Mouse (Mus musculus) bone marrow, adult 2 months (tissue): ENCODE results near the gene Arrb2. TPM values are rescaled to one million over a fixed set of nuclear protein-coding genes. Genes with fewer than 3 reads are reported as not detected.
"Not testable (repeated sequence)": the region's sequence is repeated elsewhere in the genome, so short reads cannot be mapped to it uniquely, and the experiment has no call there.

Experiments
- H3K27ac ChIP-seq: fragments of 200-500 bp; 2 replicates; pipeline ENCODE4 v1.5.1; 2012; ENCODE audit warnings: low read depth, mild to moderate bottlenecking, control low read depth, inconsistent platforms, low read length; ENCODE audit not compliant: control insufficient read depth, poor library complexity, insufficient read depth
- H3K4me1 ChIP-seq: fragments of 200-500 bp; 2 replicates; pipeline ENCODE4 v1.6.1; 2011; ENCODE audit warnings: low read length; ENCODE audit not compliant: control insufficient read depth, insufficient read depth
- H3K4me3 ChIP-seq: fragments of 200-500 bp; replicated peaks from 2 replicates; pipeline ENCODE3; 2011; ENCODE audit warnings: mild to moderate bottlenecking, low read depth, low read length, control low read depth; ENCODE audit not compliant: control insufficient read depth
- CTCF ChIP-seq: fragments of 200-500 bp; IDR thresholded peaks from 2 replicates; pipeline ENCODE4 v1.5.1; 2011; ENCODE audit warnings: low read length, control low read depth; ENCODE audit not compliant: control insufficient read depth, insufficient read depth
- POLR2A ChIP-seq: fragments of 200-500 bp; IDR thresholded peaks from 2 replicates; pipeline ENCODE4 v1.6.1; 2011; ENCODE audit warnings: low read depth, mild to moderate bottlenecking, control low read depth, low read length, borderline replicate concordance; ENCODE audit not compliant: control insufficient read depth
- WGBS: fragments of 180-500 bp; shearing (Covaris S2); methylation state at CpG from one replicate; pipeline ENCODE4 v1.1.7; 2018; 5-methylcytosine and 5-hydroxymethylcytosine counted together
- polyA plus RNA-seq: library from polyadenylated mRNA; stranded (reverse); fragments of >200 nt; gene quantifications from 2 replicates; pipeline ENCODE4 v1.2.4, GENCODE M21; 2011; ENCODE audit warnings: low replicate concordance; ENCODE audit not compliant: missing spikeins, insufficient read depth, insufficient read length

Gene Arrb2
- polyA plus RNA-seq, 1 experiment: 438 TPM

DNA sequence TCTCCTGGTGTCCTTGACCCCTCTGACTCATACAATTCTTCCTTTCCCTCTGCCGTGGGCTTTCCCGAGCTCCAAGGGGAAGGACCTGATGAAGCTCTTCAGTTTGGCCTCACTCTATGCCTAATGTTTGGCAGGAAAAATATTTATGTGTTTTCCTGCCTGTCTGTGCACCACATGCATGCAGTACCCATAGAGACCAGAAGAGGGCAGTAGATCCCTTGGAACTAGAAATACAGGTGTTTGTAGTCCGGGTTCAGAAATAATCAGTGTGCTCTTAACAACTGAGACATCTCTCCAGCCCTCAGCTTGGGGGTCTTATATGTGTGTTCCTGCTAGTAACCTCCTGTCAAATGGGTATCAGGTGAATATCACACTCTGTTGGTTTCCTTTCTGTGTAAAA, 18.5 kb upstream of the Arrb2 start:
- Histone ChIP-seq H3K4me3 (no peak overlapping the region), H3K4me1 (no peaks in the 10 kb centered on the region; the same call in 1 of the 2 replicates), H3K27ac (no peak overlapping the region)
- 2% methylated on average over 3 of the region's 3 CpGs for WGBS
- TF ChIP-seq CTCF (peak; percentile 32; the same call in 1 of the 2 replicates), POLR2A (no peak)

DNA sequence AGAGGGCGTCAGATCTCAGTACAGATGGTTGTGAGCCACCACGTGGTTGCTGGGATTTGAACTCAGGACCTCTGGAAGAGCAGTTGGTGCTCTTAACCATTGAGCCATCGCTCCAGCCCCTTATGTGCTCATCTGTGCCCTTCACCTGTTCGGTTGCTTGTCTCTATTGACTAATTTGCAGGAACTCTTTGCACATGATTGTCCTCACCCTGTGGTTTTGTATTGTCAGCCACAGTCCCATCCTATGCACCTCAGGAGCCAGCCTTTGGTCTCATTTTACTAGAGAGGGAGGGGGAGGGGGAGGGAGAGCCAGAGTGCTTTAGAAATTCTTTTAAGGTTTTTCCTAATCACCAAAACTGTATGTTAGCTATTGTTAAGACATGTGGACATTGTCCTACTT, 14.2 kb upstream of the Arrb2 start:
- TF ChIP-seq POLR2A (no peak), CTCF (no peak)
- no peaks in the 10 kb centered on the region; the same call in 1 of the 2 replicates for H3K4me1 ChIP-seq
- 30% methylated on average over 4 of the region's 4 CpGs for WGBS

DNA sequence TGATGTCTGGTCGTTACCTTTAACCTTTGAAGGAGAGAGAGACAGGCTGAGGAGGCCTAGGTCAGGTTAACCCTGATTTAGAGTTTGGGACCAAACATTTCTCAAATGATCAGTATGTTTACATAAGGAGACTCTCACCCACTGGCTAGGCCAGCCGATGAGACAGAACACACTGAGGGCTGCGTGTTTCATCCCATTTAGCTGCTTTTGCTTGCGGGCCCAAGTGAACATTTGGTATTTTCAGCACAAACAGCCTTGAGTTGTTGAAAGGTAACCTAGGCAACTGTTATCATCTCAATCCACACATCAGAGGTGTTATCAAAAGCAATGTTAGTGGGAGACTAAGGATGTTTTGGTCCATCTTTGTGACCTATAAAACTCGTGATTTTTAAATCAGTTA, 12.9 kb upstream of the Arrb2 start:
- no peaks in the 10 kb centered on the region; the same call in 1 of the 2 replicates for H3K4me1 ChIP-seq
- TF ChIP-seq POLR2A (no peak), CTCF (no peak)
- H3K27ac ChIP-seq: no peak overlapping the region
- 75% methylated on average over 5 of the region's 5 CpGs for WGBS
- H3K4me3 ChIP-seq: no peak overlapping the region

More for the DNA sequence above, 14.2 kb upstream of the Arrb2 start:
- Histone ChIP-seq H3K27ac (no peak overlapping the region), H3K4me3 (no peak overlapping the region)

DNA sequence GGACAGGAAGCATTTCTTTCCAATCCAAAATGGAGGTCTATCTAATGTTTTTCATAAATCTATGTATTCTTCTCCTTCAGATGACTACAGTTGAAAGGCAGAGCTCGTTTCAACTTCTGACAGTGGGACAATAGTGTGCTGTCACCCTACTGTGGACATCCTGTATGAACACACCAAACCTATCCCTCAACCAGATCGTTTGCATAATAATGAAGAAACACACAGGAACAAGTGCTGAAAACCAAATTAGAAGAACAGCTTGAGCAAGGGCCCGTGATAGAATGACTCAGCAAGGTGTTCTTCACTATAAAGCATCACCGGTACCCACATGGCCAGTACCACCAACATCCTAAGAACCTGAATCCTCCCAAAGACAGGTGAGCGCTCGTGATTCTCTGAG, 5.8 kb upstream of the Arrb2 start:
- WGBS: 47% methylated on average over 6 of the region's 6 CpGs
- not testable (repeated sequence) for H3K27ac ChIP-seq, H3K4me1 ChIP-seq, H3K4me3 ChIP-seq

DNA sequence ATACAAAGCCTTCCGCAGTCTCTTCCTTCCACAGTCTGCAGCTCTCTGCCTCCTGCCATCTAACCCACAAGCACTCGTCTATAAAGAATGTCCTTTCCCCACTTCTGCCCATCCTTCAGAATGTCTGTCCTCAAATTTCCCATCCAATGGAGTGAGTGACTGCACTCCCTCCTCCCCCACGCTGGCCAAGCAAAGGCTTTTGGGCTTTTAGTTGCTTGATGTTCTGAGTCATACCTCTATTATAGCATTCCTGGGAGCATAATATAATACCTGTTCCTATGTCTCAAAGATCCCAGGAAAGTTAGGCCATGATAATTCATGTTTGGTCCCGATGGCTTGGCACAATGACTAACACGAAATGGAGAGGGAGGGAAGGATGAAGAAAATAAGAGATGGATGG, 861 bp upstream of the Arrb2 start:
- WGBS: 53% methylated on average over 5 of the region's 5 CpGs
- H3K27ac ChIP-seq: no peak overlapping the region
- H3K4me1 ChIP-seq: no peaks in the 10 kb centered on the region; the same call in 1 of the 2 replicates
- no peak for TF ChIP-seq POLR2A
- no peak for TF ChIP-seq CTCF
- no peak overlapping the region for H3K4me3 ChIP-seq

DNA sequence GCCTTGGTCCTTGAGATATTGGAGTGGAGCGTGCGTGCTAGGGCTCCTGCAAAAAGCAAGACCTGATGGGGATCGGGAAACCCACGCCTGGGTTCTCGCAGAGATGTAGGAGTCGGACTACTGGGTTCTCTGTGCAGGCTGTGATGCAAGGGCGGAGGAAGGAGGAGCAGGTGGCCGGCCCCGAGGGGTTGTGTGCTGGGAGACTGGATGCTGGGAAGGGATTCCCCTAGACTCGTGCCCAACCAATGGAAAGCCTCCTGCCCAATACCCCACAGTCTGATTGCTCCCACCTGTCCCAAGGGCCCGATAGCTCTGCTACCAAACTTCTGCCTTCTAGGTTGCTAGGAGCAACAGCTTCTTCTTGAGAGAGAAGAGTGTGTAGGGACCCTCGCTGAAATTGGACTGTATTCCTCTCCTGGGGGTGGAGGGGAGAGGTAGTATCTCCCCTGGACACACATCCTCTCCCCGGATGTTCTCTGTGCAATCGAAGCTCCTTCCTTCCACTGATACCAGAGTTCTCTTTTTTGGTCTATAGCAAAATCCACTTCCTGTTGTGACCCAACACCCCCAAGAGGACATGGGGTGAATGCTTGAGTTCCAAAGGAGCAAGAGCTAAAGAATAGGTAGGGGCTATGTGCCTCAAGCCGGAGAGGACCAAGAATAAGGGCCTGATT, 597 bp downstream of the Arrb2 start:
- WGBS: 1% methylated on average over 15 of the region's 15 CpGs
- Histone ChIP-seq H3K4me1 (no peaks in the 10 kb centered on the region; the same call in 1 of the 2 replicates), H3K4me3 (peak overlapping the region; percentile 70), H3K27ac (peak overlapping the region; percentile 94)
- TF ChIP-seq POLR2A: 0 out of 2 replicates have a peak, but pooled peaks have one; percentile 18
- no peak for TF ChIP-seq CTCF

DNA sequence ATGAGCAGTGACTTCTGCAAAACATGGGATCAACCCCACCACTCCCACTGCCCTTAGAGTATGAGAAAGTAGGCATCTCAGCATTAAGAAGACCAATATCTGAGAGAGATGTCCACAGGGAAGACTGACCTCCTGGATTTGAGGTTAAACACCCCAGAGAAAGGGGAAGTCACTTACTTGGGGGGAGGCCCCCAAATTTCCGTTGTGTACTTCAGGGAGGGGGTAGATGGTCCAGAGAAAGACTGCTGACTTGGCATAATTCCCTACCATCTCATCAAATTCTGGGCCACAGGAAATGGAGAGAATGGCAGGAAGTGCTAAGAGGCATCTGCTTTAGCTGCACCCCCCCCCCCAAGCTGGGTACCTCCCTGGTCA, 1.1 kb downstream of the Arrb2 start:
- Histone ChIP-seq H3K4me3 (peak overlapping the region; percentile 70), H3K27ac (peak overlapping the region; percentile 94), H3K4me1 (no peaks in the 10 kb centered on the region; the same call in 1 of the 2 replicates)
- WGBS: 8% methylated on average over 1 of the region's 1 CpGs
- TF ChIP-seq POLR2A: no peak
- no peak for TF ChIP-seq CTCF

DNA sequence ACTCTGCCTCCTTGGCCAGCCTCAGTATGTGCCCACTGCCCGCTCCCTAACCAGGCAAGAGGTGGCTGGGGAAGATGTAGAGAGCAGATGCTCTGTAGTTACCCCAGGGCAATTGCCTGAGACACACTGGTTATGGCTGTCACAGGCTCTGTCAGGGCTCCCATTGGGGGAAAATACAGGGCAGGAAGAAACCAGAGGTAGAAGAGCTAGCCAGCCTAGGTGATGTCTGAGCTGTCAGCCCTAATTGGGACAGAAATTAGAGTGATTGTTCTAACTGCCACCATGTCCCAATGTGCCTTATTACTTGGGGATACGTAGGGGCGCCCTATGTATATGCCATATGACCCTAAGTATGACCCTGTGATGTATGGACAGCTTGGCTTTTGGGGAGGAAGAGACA, 1.5 kb downstream of the Arrb2 start:
- peaks cover 1% of the 10 kb centered on the region for H3K4me1 ChIP-seq
- peak overlapping the region; percentile 70 for H3K4me3 ChIP-seq
- 69% methylated on average over 3 of the region's 3 CpGs for WGBS
- H3K27ac ChIP-seq: peak overlapping the region; percentile 94
- TF ChIP-seq CTCF (no peak), POLR2A (no peak)

DNA sequence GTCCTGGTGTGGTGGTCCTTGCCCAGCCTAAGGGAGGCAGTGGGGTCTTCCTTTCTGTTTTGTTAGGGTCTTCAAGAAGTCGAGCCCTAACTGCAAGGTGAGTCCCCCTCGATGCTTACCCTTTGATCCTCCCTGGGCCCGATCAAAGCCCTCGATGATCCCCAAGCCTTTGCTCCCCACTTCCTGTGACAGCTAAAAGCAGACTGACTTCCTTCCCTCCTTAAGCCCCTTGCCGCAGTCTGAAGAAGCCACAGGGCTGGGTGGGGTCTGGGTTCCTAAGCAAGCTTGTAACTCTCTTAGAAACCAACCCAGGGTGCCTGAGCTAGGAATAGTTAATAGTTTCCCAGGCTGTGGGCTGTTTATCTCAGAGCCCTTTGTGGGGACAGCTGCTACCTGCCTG, 3.0 kb downstream of the Arrb2 start:
- no peak for TF ChIP-seq CTCF
- peak overlapping the region; percentile 94; the same call in 1 of the 2 replicates for H3K27ac ChIP-seq
- 1% methylated on average over 5 of the region's 5 CpGs for WGBS
- peaks cover 2% of the 10 kb centered on the region for H3K4me1 ChIP-seq
- peak overlapping the region; percentile 63 for H3K4me3 ChIP-seq
